Mouse (Mus musculus) CD4-positive, CD25-positive, alpha-beta regulatory T cell, adult 2 months (primary cell): ENCODE data around the gene Actl10.

ENCODE experiments used
- DNase-seq: peaks from one replicate; pipeline ENCODE4 v3.0.0-alpha.2; 2012; ENCODE audit warnings: low read depth, low spot score

The Actl10 gene

DNA sequence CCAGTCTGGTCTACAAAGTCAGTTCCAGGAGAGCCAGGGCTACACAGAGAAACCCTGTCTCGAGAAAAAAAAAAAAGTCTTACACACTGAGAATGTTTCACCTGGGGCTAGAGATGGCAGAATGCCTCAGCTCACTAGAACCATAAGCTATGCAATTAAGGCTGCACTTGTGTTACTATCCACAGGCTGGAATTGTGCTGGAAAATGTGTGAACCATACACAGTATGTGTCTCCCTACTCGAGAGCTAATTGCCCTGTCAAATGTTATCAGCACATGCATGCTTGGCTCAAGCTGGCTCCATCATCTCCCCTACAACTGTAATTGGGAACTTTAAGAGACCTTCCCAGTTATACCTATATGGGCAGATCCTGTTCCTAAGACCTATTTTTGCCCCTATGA lies 639 bp upstream of the Actl10 start:
- DNase-seq: no peak

- no peak for DNase-seq
These were observed 351 bp downstream of the Actl10 start for GRCm38 (mm10) chr2:154551927-154552326.

GRCm38 (mm10) chr2:154552424-154552907 lies 890 bp downstream of the Actl10 start:
- peak; percentile 74 for DNase-seq

DNA sequence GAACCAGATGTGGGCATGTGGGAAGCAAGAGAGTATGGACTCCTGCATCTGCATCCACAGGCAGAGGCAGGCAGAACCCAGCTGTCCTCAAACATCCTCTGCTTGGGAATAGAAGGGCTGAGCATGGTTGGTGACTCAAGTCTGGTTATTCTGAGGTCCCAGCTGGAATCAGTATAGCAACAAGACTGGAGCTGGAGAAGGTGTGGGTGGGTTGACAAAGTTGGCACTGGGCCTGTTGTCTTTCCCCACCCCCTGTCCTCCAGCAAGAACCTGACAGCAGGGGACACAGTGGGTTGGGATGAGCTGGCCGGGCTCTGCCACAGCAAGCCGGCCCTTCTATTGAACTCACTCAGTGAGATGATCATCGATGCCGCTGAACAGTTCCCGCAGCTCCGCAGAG lies 3.7 kb downstream of the Actl10 start:
- DNase-seq: no peak

DNA sequence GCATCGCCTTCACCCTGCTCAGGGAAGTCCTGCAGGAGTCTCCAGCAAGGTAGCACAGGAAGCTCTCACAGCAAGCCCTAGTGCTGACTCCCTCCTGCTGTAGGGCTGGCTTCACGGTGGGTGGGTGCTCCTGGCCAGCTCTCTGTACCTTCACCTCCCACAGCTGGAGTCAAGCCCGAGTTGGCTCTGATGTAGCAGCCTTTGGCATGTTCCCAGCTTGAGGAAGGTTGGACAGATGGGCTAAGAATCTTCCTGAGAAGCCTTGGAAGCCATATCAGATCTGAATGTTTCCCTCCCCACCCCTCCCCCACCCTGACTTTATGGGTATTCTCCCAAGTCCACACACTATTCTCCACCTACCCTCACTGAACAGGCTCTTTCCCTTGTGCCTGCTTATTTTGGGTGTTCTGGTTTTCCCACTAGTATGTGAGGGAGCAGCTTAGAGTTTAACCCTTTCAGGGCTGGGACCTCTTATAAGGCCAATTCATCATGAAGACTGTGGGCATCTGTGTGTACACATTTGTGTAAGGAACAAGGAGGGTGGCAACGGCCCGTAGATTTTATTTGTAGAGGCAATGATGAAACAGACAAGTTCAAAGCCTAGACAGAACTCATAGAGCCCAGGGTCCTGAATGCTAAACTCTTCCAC lies 5.7 kb downstream of the Actl10 start:
- no peak for DNase-seq

GRCm38 (mm10) chr2:154558264-154559039 lies 6.9 kb downstream of the Actl10 start, which contains the start of gene Necab3:
TSS of gene Necab3 (minus strand) at chr2:154558890.
- DNase-seq: peak; percentile 57

DNA sequence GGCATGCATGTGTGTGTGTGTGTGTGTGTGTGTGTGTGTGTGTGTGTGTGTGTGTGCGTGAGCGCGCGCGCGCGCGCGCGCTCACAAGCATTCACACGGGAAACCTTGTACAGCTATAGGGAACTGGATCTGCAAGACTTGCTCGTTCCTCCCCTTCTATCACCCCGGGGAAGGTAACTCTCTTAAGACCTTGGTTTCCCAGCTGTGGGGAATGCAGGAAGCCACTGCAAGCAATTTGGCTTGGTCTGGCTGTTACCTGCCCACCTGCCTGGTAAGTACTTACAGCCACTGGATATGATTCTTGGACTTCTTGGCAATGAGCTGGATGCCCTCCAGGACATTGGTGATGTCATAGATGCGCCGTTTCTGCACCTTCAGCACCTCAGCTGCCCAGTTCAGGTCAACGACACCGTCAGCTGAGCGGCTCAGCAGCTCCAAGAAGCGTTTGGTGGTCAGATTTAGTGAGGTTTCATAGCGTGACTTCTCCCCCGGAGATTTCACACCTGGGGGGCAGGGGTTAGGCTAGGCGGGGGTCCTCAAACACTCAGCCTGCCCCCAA lies 12.1 kb downstream of the Actl10 start:
- DNase-seq: no peak

GRCm38 (mm10) chr2:154565562-154565961 lies 14.0 kb downstream of the Actl10 start:
- no peak for DNase-seq

DNA sequence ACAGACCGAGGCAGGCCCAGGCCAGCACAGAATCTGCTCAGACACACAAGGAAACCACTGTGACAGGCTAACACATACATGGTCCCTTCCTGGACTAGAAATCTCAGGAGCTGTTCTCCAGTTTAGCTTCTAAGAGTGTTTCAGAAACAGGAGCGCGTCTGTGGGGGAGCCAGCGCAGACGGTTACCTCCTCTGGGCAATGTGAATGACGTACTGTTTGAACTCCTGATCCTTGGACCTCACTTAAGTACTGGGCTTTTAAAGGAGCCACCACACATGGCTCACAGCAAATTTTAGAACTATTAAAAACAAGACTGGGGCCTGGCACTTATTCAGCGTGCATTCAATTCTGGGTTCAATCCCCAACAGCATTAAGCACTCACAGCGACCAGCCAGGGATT lies 15.1 kb downstream of the Actl10 start:
- no peak for DNase-seq

DNA sequence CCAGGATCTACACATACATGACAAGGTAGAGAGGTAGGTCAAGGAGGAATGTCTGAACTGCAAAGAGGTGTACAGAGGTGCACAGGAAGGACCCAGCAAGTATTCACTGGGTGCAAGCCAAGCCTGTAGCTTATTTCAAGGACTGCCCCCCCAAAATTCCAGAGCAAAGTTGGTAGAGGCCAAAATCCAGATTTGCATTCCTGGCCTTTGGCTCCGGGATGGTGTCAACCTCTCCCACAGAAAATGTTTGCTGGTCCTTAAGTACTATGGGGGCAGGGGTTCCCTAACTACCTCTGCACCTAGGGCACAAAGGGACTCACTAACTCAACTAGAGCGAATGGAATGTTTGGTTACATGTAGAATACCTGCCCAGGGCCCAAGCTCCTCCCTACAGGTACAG lies 16.2 kb downstream of the Actl10 start:
- no peak for DNase-seq

- DNase-seq: peak; percentile 14
These were observed 16.9 kb downstream of the Actl10 start for GRCm38 (mm10) chr2:154568329-154569070.

DNA sequence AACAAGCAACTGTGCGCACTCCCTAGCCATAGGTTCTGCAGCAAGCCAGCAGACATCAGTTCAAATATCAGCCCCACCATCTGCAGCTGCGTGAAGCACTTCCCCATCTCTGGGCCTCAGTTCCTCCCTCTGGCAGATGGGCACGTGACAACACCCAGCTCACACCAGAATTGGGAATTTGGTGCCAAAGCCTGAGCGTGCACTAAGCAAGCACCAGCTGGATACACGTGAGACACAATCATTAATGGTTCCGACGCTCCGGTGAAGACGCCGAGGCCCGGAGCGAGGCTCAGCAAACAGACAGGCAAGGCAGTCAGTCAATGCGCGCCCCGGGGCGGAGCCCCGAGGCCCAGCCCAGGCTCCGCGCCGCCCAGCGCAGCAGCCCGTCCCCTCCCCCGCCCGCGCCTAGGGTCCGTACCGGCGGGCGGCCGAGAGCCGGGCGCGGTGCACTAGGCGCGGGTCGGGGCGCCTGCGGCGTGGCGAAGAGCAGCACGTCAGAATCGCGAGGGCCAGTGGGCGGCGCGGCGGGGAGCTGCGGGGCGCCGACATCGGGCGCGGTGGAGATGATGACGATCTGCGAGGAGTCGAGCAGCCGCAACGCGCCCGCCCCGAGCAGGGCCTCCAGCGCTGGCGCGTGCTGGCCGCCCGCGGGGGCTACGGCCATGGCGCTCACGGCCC lies 17.6 kb downstream of the Actl10 start:
- peak; percentile 71 for DNase-seq

DNA sequence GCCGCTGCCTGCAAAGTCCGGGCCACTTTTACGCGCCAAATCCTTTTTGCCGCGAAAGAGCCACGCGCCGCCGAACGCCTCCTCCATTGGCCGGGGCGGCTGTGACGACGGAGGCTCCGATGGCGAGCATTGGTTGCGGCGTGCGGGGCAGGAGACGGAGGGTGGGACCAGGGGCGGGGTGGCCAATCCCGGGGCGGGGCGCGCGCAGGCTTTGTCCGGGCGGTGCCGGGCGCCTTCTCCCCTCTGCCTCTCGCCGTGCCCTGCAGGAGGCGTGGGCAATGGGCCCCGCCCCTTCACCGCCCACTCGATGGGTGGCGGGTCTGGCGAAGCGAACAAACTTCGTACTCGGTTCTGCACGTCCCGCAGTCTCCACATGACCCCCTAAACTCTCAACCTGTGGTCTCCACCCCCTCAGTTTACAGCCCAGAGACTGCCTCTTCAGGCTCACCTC lies 18.3 kb downstream of the Actl10 start, which contains the start of gene E2f1:
TSS of gene E2f1 (minus strand) at position 57 of the 451 bp plus-strand sequence.
- DNase-seq: peak; percentile 97

DNA sequence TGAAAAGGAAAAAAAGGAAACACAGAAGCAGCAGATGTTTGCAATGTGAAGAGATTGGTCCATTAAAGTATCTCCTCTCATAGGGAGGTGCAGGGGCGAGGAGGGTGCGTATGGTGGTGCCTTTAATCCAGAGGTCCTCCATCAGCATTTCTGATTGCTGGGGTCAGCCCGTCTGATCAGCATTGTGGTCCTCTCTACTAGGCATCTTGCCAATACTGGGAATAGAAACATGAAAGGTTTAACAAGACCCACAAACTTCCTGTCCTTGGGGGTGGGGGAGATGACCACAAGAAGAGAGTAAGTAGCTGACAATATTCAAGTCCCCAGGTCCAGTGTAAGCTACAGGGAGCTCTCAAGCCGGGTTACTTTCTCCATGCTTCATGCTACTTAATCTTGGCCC lies 19.1 kb downstream of the Actl10 start:
- DNase-seq: no peak

DNA sequence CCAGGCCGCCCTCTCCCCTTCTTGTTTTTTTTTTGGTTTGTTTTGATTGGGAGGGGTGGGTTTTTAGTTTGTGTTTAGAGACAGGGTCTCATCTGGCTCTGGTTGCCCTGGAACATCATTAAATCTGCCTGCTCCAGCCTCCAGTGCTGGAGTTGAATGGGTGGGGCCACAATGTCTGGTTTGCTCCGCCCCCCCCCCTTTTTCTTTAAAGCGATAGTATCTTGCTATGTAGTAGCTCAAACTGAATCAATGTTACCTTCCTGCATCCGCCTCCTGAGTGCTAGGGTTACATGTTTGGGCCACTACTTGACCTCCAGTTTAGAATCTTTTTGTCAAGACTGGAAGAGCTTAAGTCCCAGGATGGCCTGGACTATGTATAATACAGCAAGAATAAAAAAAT lies 19.7 kb downstream of the Actl10 start:
- no peak for DNase-seq

DNA sequence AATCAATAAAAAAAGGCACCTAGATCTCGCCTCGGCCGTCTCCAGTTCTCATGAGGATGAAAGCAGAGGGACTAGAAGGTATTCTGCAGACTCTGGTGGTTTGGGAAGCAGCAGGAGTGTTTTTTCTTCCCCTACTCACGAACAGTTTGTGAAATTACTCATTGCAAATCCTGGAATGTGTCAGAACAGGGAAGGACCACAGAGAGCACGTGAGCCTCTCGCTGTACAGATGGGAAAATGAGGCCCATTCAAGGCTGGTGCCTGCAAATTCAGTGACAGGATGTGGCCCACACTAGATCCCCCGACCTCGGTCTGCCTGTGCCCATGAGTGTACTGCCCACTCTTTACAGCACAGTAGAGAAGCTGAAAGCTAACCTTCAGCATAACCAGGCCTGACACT lies 20.4 kb downstream of the Actl10 start:
- DNase-seq: no peak

- DNase-seq: no peak
These were observed 21.4 kb downstream of the Actl10 start for GRCm38 (mm10) chr2:154572996-154573395.

GRCm38 (mm10) chr2:154574271-154574670 lies 22.7 kb downstream of the Actl10 start:
- DNase-seq: no peak

DNA sequence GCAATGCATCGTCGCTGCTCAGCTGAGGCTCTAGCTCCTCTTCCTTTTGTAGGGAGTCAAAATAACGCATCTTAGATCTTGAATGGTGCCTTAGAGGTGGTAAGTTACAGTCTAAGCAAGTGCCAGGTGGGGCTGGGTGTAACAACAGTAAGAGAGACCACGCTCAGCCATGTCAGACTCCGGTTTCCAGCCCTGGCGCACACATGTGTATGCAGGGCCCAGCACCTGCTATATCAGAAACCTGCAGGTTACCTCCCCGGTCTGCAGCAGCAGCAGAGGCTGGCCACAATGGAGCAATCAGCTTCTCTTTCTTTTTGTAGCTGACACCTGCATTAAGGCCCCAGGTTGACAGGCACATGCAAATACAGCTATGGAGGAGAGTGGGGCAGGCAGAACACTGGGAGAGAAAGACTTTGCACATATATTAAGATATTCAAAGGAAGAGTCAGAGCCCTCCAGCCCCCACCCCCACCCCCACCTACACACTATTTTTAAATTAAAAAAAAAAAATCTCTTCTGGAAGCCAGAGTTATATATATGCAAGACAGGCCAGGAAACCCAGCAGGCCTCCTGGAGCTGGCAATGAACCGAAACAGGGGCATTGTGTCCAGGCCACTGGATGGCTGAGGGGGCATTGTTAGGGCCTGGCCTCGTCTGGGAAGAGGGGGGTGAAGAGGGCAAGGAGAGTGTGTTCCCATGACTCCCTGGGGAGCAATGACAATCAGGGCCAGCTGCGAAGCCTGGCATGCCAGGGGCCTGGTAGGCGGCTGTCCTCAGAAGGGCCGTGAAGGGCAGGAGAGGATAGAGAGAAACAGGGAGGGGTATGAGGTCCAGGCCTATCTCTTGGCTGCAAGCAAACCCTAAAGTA lies 25.5 kb downstream of the Actl10 start:
- DNase-seq: no peak

DNA sequence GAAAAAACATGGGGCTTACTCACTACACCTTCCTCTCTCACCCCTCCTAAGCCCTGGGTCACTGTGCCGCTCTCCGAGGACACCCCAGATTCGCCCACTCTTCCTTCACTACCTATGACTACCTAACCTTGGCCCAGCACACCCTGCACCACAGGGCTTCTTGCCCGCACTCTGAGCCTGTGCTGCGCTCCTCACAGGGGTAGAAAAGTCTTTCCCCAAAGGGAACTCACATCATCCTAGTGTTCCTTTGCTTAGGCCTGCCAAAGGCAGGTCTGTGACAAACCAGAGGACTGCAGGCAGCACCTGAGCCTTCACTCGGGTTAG lies 26.1 kb downstream of the Actl10 start:
- DNase-seq: no peak
